Mouse (Mus musculus): ENCODE results near the gene Cplx2. TPM values are rescaled to one million over a fixed set of nuclear protein-coding genes. Genes with fewer than 3 reads are reported as not detected.

Gene Cplx2
- polyA plus RNA-seq, 1 experiment from 2014 or later = 3.5 TPM

GRCm38 (mm10) chr13:54374106-54374706 lies 3.1 kb downstream of the Cplx2 start:
- Histone ChIP-seq H3K4me3 (no peak overlapping the region), H3K27me3 (ENCODE audit: low read depth, poor library complexity, severe bottlenecking) (peaks cover 55% of the 10 kb centered on the region), H3K36me3 (no peaks in the 10 kb centered on the region), H3K9me3 (replicated peaks) (no peaks in the 10 kb centered on the region), H3K27ac (no peak overlapping the region), H3K4me1 (peaks cover 26% of the 10 kb centered on the region)
- 56% methylated on average over 9 of the region's 9 CpGs for WGBS
- no peak for DNase-seq (ENCODE audit: low spot score)

- Histone ChIP-seq H3K36me3 (no peaks in the 10 kb centered on the region), H3K27ac (no peak overlapping the region), H3K27me3 (ENCODE audit: low read depth, poor library complexity, severe bottlenecking) (peaks cover 42% of the 10 kb centered on the region), H3K9me3 (replicated peaks) (no peaks in the 10 kb centered on the region), H3K4me3 (no peak overlapping the region), H3K4me1 (peaks cover 26% of the 10 kb centered on the region)
- 70% methylated on average over 11 of the region's 11 CpGs for WGBS
- no peak for DNase-seq (ENCODE audit: low spot score)
Observed at GRCm38 (mm10) chr13:54375497-54376495, 4.6 kb downstream of the Cplx2 start.

- peaks cover 32% of the 10 kb centered on the region for H3K27me3 ChIP-seq (ENCODE audit: low read depth, poor library complexity, severe bottlenecking)
- H3K27ac ChIP-seq = no peak overlapping the region
- 92% methylated on average over 7 of the region's 7 CpGs for WGBS
- no peak for DNase-seq (ENCODE audit: low spot score)
- no peaks in the 10 kb centered on the region for H3K9me3 ChIP-seq (replicated peaks)
- H3K4me1 ChIP-seq = peaks cover 17% of the 10 kb centered on the region
- no peak overlapping the region for H3K4me3 ChIP-seq
- no peaks in the 10 kb centered on the region for H3K36me3 ChIP-seq
Observed at GRCm38 (mm10) chr13:54376736-54377135, 5.6 kb downstream of the Cplx2 start.

GRCm38 (mm10) chr13:54378051-54378450 lies 6.9 kb downstream of the Cplx2 start:
- Histone ChIP-seq H3K27ac (no peak overlapping the region), H3K36me3 (no peaks in the 10 kb centered on the region), H3K4me1 (peaks cover 3% of the 10 kb centered on the region), H3K27me3 (ENCODE audit: low read depth, poor library complexity, severe bottlenecking) (peaks cover 19% of the 10 kb centered on the region), H3K9me3 (replicated peaks) (no peaks in the 10 kb centered on the region), H3K4me3 (no peak overlapping the region)
- DNase-seq (ENCODE audit: low spot score) = no peak
- 66% methylated on average over 3 of the region's 3 CpGs for WGBS

GRCm38 (mm10) chr13:54380421-54380820 lies 9.3 kb downstream of the Cplx2 start:
- H3K4me1 ChIP-seq = peaks cover 11% of the 10 kb centered on the region
- DNase-seq (ENCODE audit: low spot score) = no peak
- H3K9me3 ChIP-seq (replicated peaks) = no peaks in the 10 kb centered on the region
- no peak overlapping the region for H3K27ac ChIP-seq
- 86% methylated on average over 5 of the region's 5 CpGs for WGBS
- no peaks in the 10 kb centered on the region for H3K36me3 ChIP-seq
- H3K4me3 ChIP-seq = no peak overlapping the region
- 0 out of 2 replicates have a peak, but pooled peaks cover 3% of the 10 kb centered on the region for H3K27me3 ChIP-seq (ENCODE audit: low read depth, poor library complexity, severe bottlenecking)

GRCm38 (mm10) chr13:54381396-54381795 lies 10.2 kb downstream of the Cplx2 start:
- Histone ChIP-seq H3K27me3 (ENCODE audit: low read depth, poor library complexity, severe bottlenecking) (0 out of 2 replicates have a peak, but pooled peaks cover 3% of the 10 kb centered on the region), H3K27ac (no peak overlapping the region), H3K4me1 (peaks cover 11% of the 10 kb centered on the region), H3K4me3 (no peak overlapping the region), H3K36me3 (no peaks in the 10 kb centered on the region), H3K9me3 (replicated peaks) (no peaks in the 10 kb centered on the region)
- DNase-seq (ENCODE audit: low spot score) = no peak
- 90% methylated on average over 8 of the region's 8 CpGs for WGBS

GRCm38 (mm10) chr13:54383531-54383930 lies 12.4 kb downstream of the Cplx2 start:
- 77% methylated on average over 5 of the region's 5 CpGs for WGBS
- peaks cover 11% of the 10 kb centered on the region for H3K4me1 ChIP-seq

GRCm38 (mm10) chr13:54384518-54384917 lies 13.4 kb downstream of the Cplx2 start:
- Histone ChIP-seq H3K36me3 (no peaks in the 10 kb centered on the region), H3K4me1 (peaks cover 11% of the 10 kb centered on the region), H3K9me3 (replicated peaks) (no peaks in the 10 kb centered on the region), H3K27me3 (ENCODE audit: low read depth, poor library complexity, severe bottlenecking) (no peaks in the 10 kb centered on the region), H3K27ac (no peak overlapping the region), H3K4me3 (no peak overlapping the region)
- 30% methylated on average over 5 of the region's 5 CpGs for WGBS
- no peak for DNase-seq (ENCODE audit: low spot score)

More at GRCm38 (mm10) chr13:54383531-54383930, 12.4 kb downstream of the Cplx2 start:
- no peak overlapping the region for H3K4me3 ChIP-seq
- no peak for DNase-seq (ENCODE audit: low spot score)
- no peak overlapping the region for H3K27ac ChIP-seq
- no peaks in the 10 kb centered on the region for H3K36me3 ChIP-seq
- no peaks in the 10 kb centered on the region for H3K9me3 ChIP-seq (replicated peaks)
- H3K27me3 ChIP-seq (ENCODE audit: low read depth, poor library complexity, severe bottlenecking) = 0 out of 2 replicates have a peak, but pooled peaks cover 3% of the 10 kb centered on the region

- Histone ChIP-seq H3K27me3 (ENCODE audit: low read depth, poor library complexity, severe bottlenecking) (no peaks in the 10 kb centered on the region), H3K36me3 (no peaks in the 10 kb centered on the region), H3K4me1 (peaks cover 10% of the 10 kb centered on the region), H3K27ac (no peak overlapping the region), H3K4me3 (no peak overlapping the region), H3K9me3 (replicated peaks) (no peaks in the 10 kb centered on the region)
- no peak for DNase-seq (ENCODE audit: low spot score)
- 65% methylated on average over 19 of the region's 19 CpGs for WGBS
Observed at GRCm38 (mm10) chr13:54385008-54386004, 14.2 kb downstream of the Cplx2 start.

GRCm38 (mm10) chr13:54389971-54390564 lies 18.9 kb downstream of the Cplx2 start:
- no peak for DNase-seq (ENCODE audit: low spot score)

GRCm38 (mm10) chr13:54390565-54391013 lies 19.4 kb downstream of the Cplx2 start:
- WGBS = 89% methylated on average over 7 of the region's 7 CpGs
- no peaks in the 10 kb centered on the region for H3K36me3 ChIP-seq
- DNase-seq (ENCODE audit: low spot score) = no peak
- no peaks in the 10 kb centered on the region for H3K4me1 ChIP-seq
- no peaks in the 10 kb centered on the region for H3K9me3 ChIP-seq (replicated peaks)
- no peak overlapping the region for H3K27ac ChIP-seq
- no peaks in the 10 kb centered on the region for H3K27me3 ChIP-seq (ENCODE audit: low read depth, poor library complexity, severe bottlenecking)
- H3K4me3 ChIP-seq = no peak overlapping the region

More at GRCm38 (mm10) chr13:54389971-54390564, 18.9 kb downstream of the Cplx2 start:
- Histone ChIP-seq H3K27ac (no peak overlapping the region), H3K4me1 (no peaks in the 10 kb centered on the region; the same call in 1 of the 2 replicates), H3K4me3 (no peak overlapping the region), H3K36me3 (no peaks in the 10 kb centered on the region), H3K27me3 (ENCODE audit: low read depth, poor library complexity, severe bottlenecking) (no peaks in the 10 kb centered on the region), H3K9me3 (replicated peaks) (no peaks in the 10 kb centered on the region)
- WGBS = 70% methylated on average over 8 of the region's 8 CpGs

- Histone ChIP-seq H3K27ac (no peak overlapping the region), H3K36me3 (no peaks in the 10 kb centered on the region), H3K4me1 (no peaks in the 10 kb centered on the region), H3K4me3 (no peak overlapping the region), H3K27me3 (ENCODE audit: low read depth, poor library complexity, severe bottlenecking) (no peaks in the 10 kb centered on the region), H3K9me3 (replicated peaks) (no peaks in the 10 kb centered on the region)
- no peak for DNase-seq (ENCODE audit: low spot score)
- 92% methylated on average over 4 of the region's 4 CpGs for WGBS
Observed at GRCm38 (mm10) chr13:54391313-54391712, 20.2 kb downstream of the Cplx2 start.

All from limb, embryonic 10.5 days (tissue).